Mouse (Mus musculus): Measurements from ENCODE around the gene Ift52. TPM values are rescaled to one million over a fixed set of nuclear protein-coding genes. Genes with fewer than 3 reads are reported as not detected.
A peak's percentile ranks its signal among the peaks of the same experiment; 100 is the strongest.
"Not testable (repeated sequence)": the region's sequence is repeated elsewhere in the genome, so short reads cannot be mapped to it uniquely, and the experiment has no call there.

Gene Ift52
- polyA plus RNA-seq, 1 experiment from 2014 or later, result 51.7 TPM

DNA sequence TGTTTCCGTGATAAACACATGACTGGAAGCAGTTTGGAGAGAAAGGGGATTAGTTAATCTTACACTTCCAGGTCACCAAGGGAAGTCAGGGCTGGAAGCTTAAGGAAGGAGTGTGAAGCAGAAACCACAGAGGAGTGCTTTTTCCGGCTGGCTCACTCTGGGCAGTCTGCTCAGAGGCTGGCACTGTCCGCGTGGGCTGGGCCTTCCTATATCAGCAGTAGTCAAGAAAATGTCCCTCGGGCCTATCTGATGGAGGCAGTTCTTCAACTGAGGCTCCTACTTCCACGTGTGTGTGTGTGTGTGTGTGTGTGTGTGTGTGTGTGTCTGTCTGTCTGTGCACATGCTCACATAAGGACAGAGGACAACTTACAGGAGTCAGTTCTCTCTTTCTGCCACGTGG is 22.8 kb downstream of the Ift52 start:
- H3K4me2 ChIP-seq, result no peak overlapping the region
- no peak overlapping the region for H3K27ac ChIP-seq
- H3K9ac ChIP-seq, result no peak overlapping the region
- peaks cover 91% of the 10 kb centered on the region for H3K36me3 ChIP-seq
- WGBS, result 91% methylated on average over 7 of the region's 7 CpGs
- H3K9me3 ChIP-seq (replicated peaks), result no peaks in the 10 kb centered on the region
- ATAC-seq (replicated peaks; ENCODE audit: low FRiP score), result no peak
- no peaks in the 10 kb centered on the region for H3K27me3 ChIP-seq
- H3K4me3 ChIP-seq (replicated peaks), result no peak overlapping the region
- H3K4me1 ChIP-seq, result no peaks in the 10 kb centered on the region

DNA sequence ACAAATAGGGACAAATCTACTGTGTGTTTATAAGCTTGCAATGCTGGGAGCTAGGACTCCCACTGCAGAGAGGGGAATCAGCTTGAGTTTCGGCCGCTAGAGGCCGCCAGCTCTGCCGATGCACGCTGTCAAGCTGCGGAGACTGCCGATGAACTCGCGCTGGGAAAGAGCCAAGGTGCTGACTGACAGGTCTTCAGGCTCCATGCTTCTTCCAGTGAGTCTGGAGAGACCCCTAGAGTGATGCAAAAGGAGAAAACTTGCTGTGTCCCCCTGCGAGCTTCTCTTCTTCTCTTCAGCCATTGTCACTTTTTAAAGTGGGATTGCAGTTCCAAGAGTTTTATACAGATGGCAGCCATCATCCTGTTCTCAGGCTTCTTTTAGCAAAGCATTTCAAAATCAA is 31.0 kb downstream of the Ift52 start:
- H3K27me3 ChIP-seq, result no peaks in the 10 kb centered on the region
- 6% methylated on average over 10 of the region's 10 CpGs for WGBS
- peak overlapping the region; percentile 54 for H3K4me2 ChIP-seq
- H3K9me3 ChIP-seq (replicated peaks), result no peaks in the 10 kb centered on the region
- no peak overlapping the region for H3K9ac ChIP-seq
- peak; percentile 83 for ATAC-seq (replicated peaks; ENCODE audit: low FRiP score)
- H3K4me3 ChIP-seq (replicated peaks), result peak overlapping the region; percentile 29
- H3K36me3 ChIP-seq, result peaks cover 47% of the 10 kb centered on the region
- no peaks in the 10 kb centered on the region for H3K4me1 ChIP-seq
- H3K27ac ChIP-seq, result no peak overlapping the region

DNA sequence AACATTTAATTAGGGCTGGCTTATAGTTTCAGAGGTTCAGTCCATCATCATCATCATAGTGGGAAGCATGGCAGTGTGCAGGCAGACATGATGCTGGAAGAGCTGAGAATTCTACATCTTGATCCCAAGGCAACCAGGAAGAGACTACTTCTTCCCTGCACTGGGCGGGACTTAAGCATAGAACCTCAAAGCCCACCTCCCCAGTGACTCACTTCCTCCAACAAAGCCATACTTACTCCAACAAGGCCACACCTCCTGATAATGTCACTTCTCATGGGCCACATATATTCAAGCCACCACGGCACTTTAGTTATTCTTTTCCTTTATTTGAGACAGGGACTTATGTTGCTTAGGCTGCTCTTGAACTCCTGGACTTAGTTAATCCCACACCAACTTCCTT is 32.0 kb downstream of the Ift52 start:
- Histone ChIP-seq H3K27ac (no peak overlapping the region), H3K4me1 (peaks cover 6% of the 10 kb centered on the region; the same call in 1 of the 2 replicates), H3K4me2 (no peak overlapping the region), H3K9me3 (replicated peaks) (no peaks in the 10 kb centered on the region), H3K27me3 (no peaks in the 10 kb centered on the region), H3K4me3 (replicated peaks) (no peak overlapping the region), H3K9ac (no peak overlapping the region), H3K36me3 (peaks cover 37% of the 10 kb centered on the region)
- WGBS, result 88% methylated on average over 2 of the region's 2 CpGs
- ATAC-seq (replicated peaks; ENCODE audit: low FRiP score), result no peak

DNA sequence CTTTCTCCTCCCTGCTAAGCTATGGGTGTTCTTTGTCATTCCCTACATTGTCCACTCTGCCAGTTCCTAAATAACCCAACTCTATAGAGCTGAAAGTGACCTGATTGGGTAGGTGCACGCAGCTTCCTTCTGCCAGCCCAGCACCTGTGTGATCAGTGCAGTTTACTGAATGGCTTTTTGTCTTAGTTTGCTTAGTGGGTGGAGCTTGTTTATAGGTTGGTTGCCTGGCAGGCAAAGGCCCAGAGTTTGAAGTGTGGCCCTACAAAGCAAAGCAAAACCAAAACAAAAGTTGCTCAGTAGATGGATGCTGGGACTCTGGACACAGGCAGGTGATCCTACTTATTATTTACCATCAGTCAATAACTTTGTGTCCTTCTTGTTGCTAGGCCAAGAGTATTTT is 34.5 kb downstream of the Ift52 start:
- H3K27me3 ChIP-seq, result no peaks in the 10 kb centered on the region
- H3K4me2 ChIP-seq, result no peak overlapping the region
- no peaks in the 10 kb centered on the region for H3K9me3 ChIP-seq (replicated peaks)
- no peak overlapping the region for H3K9ac ChIP-seq
- 70% methylated on average over 1 of the region's 1 CpGs for WGBS
- no peak overlapping the region for H3K4me3 ChIP-seq (replicated peaks)
- H3K36me3 ChIP-seq, result peaks cover 14% of the 10 kb centered on the region; the same call in 1 of the 2 replicates
- H3K27ac ChIP-seq, result no peak overlapping the region
- H3K4me1 ChIP-seq, result peaks cover 22% of the 10 kb centered on the region
- no peak for ATAC-seq (replicated peaks; ENCODE audit: low FRiP score)

DNA sequence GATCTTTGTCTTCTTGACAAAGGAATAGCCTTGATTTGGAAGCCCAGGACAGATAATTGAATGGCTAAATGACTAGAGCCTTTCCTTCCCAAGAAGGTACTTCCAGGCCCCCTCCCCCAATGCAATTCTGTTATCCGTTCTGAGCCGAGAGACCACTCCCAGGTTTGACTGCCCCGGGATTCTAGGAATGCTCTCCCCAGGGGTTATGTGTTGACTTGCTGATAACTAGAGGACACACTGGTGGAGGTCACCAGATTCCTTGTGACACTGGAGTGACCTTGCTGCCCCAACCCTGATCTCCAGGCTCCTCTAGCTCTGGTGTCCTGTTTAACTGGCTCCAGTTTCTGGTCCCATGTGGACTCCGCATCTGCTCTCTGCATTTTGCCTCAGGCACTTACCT is 34.9 kb downstream of the Ift52 start:
- Histone ChIP-seq H3K36me3 (peaks cover 10% of the 10 kb centered on the region; the same call in 1 of the 2 replicates), H3K9me3 (replicated peaks) (no peaks in the 10 kb centered on the region), H3K4me3 (replicated peaks) (no peak overlapping the region), H3K4me2 (no peak overlapping the region), H3K4me1 (peaks cover 22% of the 10 kb centered on the region), H3K27ac (no peak overlapping the region), H3K27me3 (no peaks in the 10 kb centered on the region), H3K9ac (no peak overlapping the region)
- ATAC-seq (replicated peaks; ENCODE audit: low FRiP score), result no peak
- WGBS, result 45% methylated on average over 4 of the region's 4 CpGs

DNA sequence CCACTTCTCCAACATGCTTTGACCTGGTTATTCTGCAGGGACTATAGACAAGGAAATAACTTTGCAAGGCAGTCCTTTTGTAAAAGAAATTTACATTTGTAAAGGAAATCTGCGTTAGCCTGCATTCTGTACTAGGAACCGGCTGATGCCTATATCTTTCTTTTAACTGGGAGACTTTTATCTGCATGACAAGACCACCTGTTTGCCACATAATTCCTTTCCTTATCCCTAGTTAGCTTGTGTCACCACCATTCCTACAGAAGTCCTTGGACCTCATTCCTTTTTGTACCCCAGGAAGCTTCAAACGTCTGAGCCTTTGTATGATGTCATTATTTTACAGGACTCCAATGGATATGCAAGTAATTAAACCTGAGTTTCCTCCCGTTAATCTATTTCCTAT is 35.7 kb downstream of the Ift52 start:
- 73% methylated on average over 4 of the region's 4 CpGs for WGBS
- no peaks in the 10 kb centered on the region for H3K9me3 ChIP-seq (replicated peaks)
- ATAC-seq (replicated peaks; ENCODE audit: low FRiP score), result no peak
- H3K4me1 ChIP-seq, result peaks cover 22% of the 10 kb centered on the region
- H3K36me3 ChIP-seq, result 0 out of 2 replicates have a peak, but pooled peaks cover 4% of the 10 kb centered on the region
- no peak overlapping the region for H3K27ac ChIP-seq
- H3K4me2 ChIP-seq, result no peak overlapping the region
- H3K27me3 ChIP-seq, result no peaks in the 10 kb centered on the region
- no peak overlapping the region for H3K4me3 ChIP-seq (replicated peaks)
- no peak overlapping the region for H3K9ac ChIP-seq

DNA sequence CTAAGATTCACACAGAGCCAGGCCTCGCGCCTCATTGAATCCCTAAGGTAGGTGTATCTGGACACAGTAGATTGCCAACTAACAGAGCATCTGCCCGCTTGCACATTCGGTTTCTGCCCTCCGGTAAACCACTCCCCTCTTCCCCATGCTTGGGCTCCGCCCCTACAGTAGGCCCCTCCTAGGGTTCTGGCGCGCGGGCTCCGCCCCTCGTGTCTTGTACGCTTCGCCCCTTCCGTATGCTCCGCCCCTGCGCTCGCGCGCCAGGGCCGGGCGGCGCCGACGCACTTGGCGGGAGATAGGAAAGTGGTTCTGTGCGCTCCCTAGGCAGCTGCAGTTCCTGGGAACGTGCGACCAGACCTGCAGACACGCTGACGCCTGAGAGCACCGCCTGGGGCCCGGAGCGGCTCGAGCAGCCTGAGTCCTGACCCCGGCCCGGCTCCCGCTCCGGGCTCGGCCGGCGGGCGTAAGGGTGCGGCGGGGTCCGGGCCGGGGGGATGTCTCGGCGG is 37.2 kb downstream of the Ift52 start, which contains the start of gene Mybl2:
TSS of gene Mybl2 (plus strand) at position 353 of the 506 bp plus-strand sequence.
- under 1% methylated on average over 48 of the region's 48 CpGs for WGBS
- H3K4me1 ChIP-seq, result peaks cover 22% of the 10 kb centered on the region
- H3K9me3 ChIP-seq (replicated peaks), result no peaks in the 10 kb centered on the region
- H3K27ac ChIP-seq, result peak within 1 kb of the TSS; percentile 68
- peak; percentile 99 for ATAC-seq (replicated peaks; ENCODE audit: low FRiP score)
- 0 out of 2 replicates have a peak, but pooled peaks cover 4% of the 10 kb centered on the region for H3K36me3 ChIP-seq
- H3K4me3 ChIP-seq (replicated peaks), result peak within 1 kb of the TSS; percentile 77
- H3K9ac ChIP-seq, result peak within 1 kb of the TSS; percentile 70
- H3K4me2 ChIP-seq, result peak within 1 kb of the TSS; percentile 99
- H3K27me3 ChIP-seq, result no peaks in the 10 kb centered on the region

DNA sequence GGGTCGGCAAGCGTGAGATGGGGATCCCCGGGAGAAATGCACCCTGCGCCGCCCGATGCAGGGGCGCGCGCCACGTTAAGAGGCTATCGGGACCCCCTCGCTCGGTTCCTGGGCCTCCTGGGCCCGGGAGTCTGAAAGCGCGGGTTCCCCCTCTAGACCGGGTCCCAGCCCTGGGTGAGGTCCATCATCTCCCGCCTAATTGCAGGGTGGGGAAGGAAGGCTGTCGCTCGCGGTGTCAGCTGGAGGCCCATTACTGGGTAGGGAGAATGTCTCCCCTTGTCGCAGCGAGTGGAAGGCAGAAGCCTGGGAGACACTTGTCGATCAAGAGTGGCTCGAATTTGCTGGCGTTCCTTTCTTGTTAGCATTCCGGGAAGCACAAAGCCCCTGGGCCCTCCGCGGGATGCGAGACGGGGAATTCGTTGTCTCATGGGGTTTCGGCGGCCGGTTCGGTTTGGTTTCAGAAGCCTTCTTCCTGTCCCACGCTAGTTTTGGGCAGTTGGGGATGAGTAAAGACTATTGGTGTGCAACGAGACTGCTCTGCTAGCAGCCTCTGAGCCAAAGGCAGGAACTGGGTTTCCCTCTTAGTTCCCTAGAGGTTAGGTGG is 37.8 kb downstream of the Ift52 start:
- Histone ChIP-seq H3K4me3 (replicated peaks) (peak overlapping the region; percentile 77), H3K4me2 (peak overlapping the region; percentile 99), H3K36me3 (0 out of 2 replicates have a peak, but pooled peaks cover 4% of the 10 kb centered on the region), H3K27ac (peak overlapping the region; percentile 68), H3K9me3 (replicated peaks) (no peaks in the 10 kb centered on the region), H3K27me3 (no peaks in the 10 kb centered on the region), H3K9ac (peak overlapping the region; percentile 70), H3K4me1 (peaks cover 22% of the 10 kb centered on the region)
- peak; percentile 55 for ATAC-seq (replicated peaks; ENCODE audit: low FRiP score)
- under 1% methylated on average over 35 of the region's 38 CpGs for WGBS

DNA sequence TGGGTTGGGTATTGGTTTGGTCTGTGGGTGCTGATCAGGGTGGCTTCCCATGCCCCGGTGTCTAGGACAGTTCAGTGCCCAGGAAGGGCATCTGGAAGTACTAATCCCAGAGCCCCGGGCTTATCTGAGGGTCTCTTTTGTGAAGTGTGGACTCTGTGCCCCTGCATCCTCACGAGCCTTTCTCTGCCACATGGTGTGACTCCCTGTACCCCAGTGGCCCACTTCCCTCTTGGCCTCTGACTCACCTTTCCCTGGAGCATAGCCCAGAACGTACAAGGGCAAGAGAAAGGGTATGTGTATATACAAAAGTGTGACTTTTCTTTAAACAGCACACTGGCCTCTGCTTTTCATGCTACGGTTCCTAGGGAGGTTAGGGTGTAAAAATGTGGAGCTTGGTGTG is 38.6 kb downstream of the Ift52 start:
- Histone ChIP-seq H3K27me3 (no peaks in the 10 kb centered on the region), H3K9me3 (replicated peaks) (no peaks in the 10 kb centered on the region), H3K4me3 (replicated peaks) (peak overlapping the region; percentile 77), H3K36me3 (no peaks in the 10 kb centered on the region), H3K4me1 (peaks cover 22% of the 10 kb centered on the region), H3K27ac (no peak overlapping the region), H3K9ac (peak overlapping the region; percentile 70), H3K4me2 (peak overlapping the region; percentile 99)
- 39% methylated on average over 5 of the region's 5 CpGs for WGBS
- no peak for ATAC-seq (replicated peaks; ENCODE audit: low FRiP score)

DNA sequence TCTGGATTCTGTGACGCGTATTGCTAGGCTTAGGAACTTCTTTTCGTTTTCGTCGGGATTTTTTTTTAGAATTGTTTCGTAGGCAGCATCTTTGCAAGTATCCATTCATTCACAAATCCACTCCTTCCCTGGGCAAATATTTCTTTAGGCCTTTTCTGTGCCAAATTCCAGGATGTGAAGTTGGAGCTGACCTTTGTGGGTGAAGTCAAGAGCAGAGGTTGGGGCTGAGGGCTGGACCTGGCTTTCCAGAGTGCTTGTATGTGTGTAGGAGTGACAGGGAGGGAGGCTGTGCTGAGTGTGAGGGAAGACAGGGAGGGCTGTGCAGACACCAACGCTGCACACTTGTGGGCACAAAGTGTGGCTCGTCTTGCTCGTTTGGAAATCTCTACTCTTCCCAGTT is 39.4 kb downstream of the Ift52 start:
- Histone ChIP-seq H3K9me3 (replicated peaks) (no peaks in the 10 kb centered on the region), H3K4me2 (peak overlapping the region; percentile 99), H3K27ac (no peak overlapping the region), H3K27me3 (no peaks in the 10 kb centered on the region), H3K4me1 (peaks cover 22% of the 10 kb centered on the region), H3K36me3 (no peaks in the 10 kb centered on the region), H3K9ac (no peak overlapping the region), H3K4me3 (replicated peaks) (no peak overlapping the region)
- ATAC-seq (replicated peaks; ENCODE audit: low FRiP score), result no peak
- 82% methylated on average over 9 of the region's 9 CpGs for WGBS

DNA sequence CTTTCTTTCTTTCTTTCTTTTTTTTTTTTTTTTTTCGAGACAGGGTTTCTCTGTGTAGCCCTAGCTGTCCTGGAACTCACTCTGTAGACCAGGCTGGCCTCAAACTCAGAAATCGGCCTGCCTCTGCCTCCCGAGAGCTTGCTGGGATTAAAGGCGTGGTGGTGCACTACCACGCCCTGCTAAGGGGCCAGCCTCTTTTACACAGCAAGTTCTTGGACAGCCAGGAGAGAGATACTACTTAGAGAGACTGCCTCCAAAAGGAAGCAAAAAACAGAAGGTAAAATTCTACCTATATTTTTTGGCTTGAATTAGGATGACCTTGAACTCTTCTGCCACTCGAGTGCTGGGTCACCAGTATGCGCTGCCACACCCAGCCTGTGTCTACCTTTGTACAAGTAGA is 41.8 kb downstream of the Ift52 start:
- not testable (repeated sequence) for H3K9ac ChIP-seq; ATAC-seq (replicated peaks; ENCODE audit: low FRiP score); H3K27ac ChIP-seq; H3K4me3 ChIP-seq (replicated peaks); H3K27me3 ChIP-seq; H3K9me3 ChIP-seq (replicated peaks); H3K4me2 ChIP-seq
- 93% methylated on average over 7 of the region's 7 CpGs for WGBS
- peaks cover 17% of the 10 kb centered on the region for H3K4me1 ChIP-seq
- peaks cover 17% of the 10 kb centered on the region for H3K36me3 ChIP-seq

DNA sequence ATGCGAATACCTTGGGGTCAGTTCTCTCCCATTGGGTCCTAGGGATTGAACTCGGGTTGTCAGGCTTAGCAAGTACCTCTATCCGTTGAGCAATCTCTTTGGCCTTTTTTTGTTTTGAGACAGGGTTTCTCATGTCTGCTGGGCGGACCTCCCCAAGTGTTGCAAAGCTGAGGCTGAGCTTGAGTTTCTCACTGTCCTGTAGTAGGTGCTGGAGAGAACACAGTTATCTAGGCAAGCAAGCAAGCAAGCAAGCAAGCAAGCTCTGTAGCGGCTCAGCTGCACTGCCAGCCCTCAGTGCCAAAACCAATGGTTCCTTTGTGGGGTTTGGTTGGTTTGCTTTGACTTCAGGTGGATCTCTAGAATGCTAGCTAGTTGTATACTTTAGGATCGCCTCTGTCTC is 43.5 kb downstream of the Ift52 start:
- no peak overlapping the region for H3K27ac ChIP-seq
- no peaks in the 10 kb centered on the region for H3K9me3 ChIP-seq (replicated peaks)
- peaks cover 7% of the 10 kb centered on the region for H3K4me1 ChIP-seq
- no peak overlapping the region for H3K9ac ChIP-seq
- H3K27me3 ChIP-seq, result no peaks in the 10 kb centered on the region
- 83% methylated on average over 6 of the region's 6 CpGs for WGBS
- no peak overlapping the region for H3K4me3 ChIP-seq (replicated peaks)
- H3K4me2 ChIP-seq, result no peak overlapping the region
- H3K36me3 ChIP-seq, result peaks cover 30% of the 10 kb centered on the region
- ATAC-seq (replicated peaks; ENCODE audit: low FRiP score), result no peak

Measured in kidney, embryonic 15.5 days (tissue).